Mouse (Mus musculus): ENCODE measurements around the gene Pi4ka. TPM values are rescaled to one million over a fixed set of nuclear protein-coding genes. Genes with fewer than 3 reads are reported as not detected.
"Not testable (repeated sequence)": the region's sequence is repeated elsewhere in the genome, so short reads cannot be mapped to it uniquely, and the experiment has no call there.

The Pi4ka gene
- polyA plus RNA-seq, 1 experiment from 2014 or later = 51.2 TPM

GRCm38 (mm10) chr16:17237634-17238033 lies 168.5 kb downstream of the Pi4ka start:
- no peak for DNase-seq (ENCODE audit: low spot score)
- 83% methylated on average over 3 of the region's 3 CpGs for WGBS
- no peak for ATAC-seq (ENCODE audit: insufficient read depth, low FRiP score, low TSS enrichment)
- Histone ChIP-seq H3K4me2 (ENCODE audit: low read depth) (no peak overlapping the region), H3K4me1 (ENCODE audit: control insufficient read depth, insufficient read depth, low read length) (peaks cover 16% of the 10 kb centered on the region), H3K9ac (ENCODE audit: low read length) (no peak overlapping the region), H3K36me3 (ENCODE audit: control insufficient read depth, insufficient read depth, low read length) (no peaks in the 10 kb centered on the region), H3K9me3 (ENCODE audit: control insufficient read depth, low read length) (no peaks in the 10 kb centered on the region), H3K27ac (ENCODE audit: low read depth, low read length) (no peak overlapping the region), H3K4me3 (ENCODE audit: low read depth, low read length) (no peak overlapping the region), H3K27me3 (ENCODE audit: control insufficient read depth, insufficient read depth, low read length) (no peaks in the 10 kb centered on the region)

- WGBS = 58% methylated on average over 9 of the region's 9 CpGs
- Histone ChIP-seq H3K4me2 (ENCODE audit: low read depth) (peak overlapping the region; percentile 80), H3K36me3 (ENCODE audit: control insufficient read depth, insufficient read depth, low read length) (no peaks in the 10 kb centered on the region), H3K27ac (ENCODE audit: low read depth, low read length) (no peak overlapping the region), H3K9ac (ENCODE audit: low read length) (peak overlapping the region; percentile 94), H3K9me3 (ENCODE audit: control insufficient read depth, low read length) (no peaks in the 10 kb centered on the region), H3K4me1 (ENCODE audit: control insufficient read depth, insufficient read depth, low read length) (peaks cover 16% of the 10 kb centered on the region), H3K27me3 (ENCODE audit: control insufficient read depth, insufficient read depth, low read length) (no peaks in the 10 kb centered on the region), H3K4me3 (ENCODE audit: low read depth, low read length) (peak overlapping the region; percentile 89)
- DNase-seq (ENCODE audit: low spot score) = no peak
- ATAC-seq (ENCODE audit: insufficient read depth, low FRiP score, low TSS enrichment) = no peak
Observed at GRCm38 (mm10) chr16:17234916-17235665, 171.0 kb downstream of the Pi4ka start.

GRCm38 (mm10) chr16:17234499-17234895 lies 171.6 kb downstream of the Pi4ka start:
- Histone ChIP-seq H3K9ac (ENCODE audit: low read length) (peak overlapping the region; percentile 94), H3K27ac (ENCODE audit: low read depth, low read length) (peak overlapping the region; percentile 93), H3K9me3 (ENCODE audit: control insufficient read depth, low read length) (no peaks in the 10 kb centered on the region), H3K4me2 (ENCODE audit: low read depth) (peak overlapping the region; percentile 80), H3K27me3 (ENCODE audit: control insufficient read depth, insufficient read depth, low read length) (no peaks in the 10 kb centered on the region), H3K36me3 (ENCODE audit: control insufficient read depth, insufficient read depth, low read length) (no peaks in the 10 kb centered on the region), H3K4me3 (ENCODE audit: low read depth, low read length) (peak overlapping the region; percentile 89), H3K4me1 (ENCODE audit: control insufficient read depth, insufficient read depth, low read length) (peaks cover 16% of the 10 kb centered on the region)
- ATAC-seq (ENCODE audit: insufficient read depth, low FRiP score, low TSS enrichment) (no peak), DNase-seq (ENCODE audit: low spot score) (peak; percentile 69)
- WGBS = 3% methylated on average over 12 of the region's 12 CpGs

- peak overlapping the region; percentile 80 for H3K4me2 ChIP-seq (ENCODE audit: low read depth)
- H3K9me3 ChIP-seq (ENCODE audit: control insufficient read depth, low read length) = no peaks in the 10 kb centered on the region
- peak overlapping the region; percentile 93 for H3K27ac ChIP-seq (ENCODE audit: low read depth, low read length)
- peaks cover 16% of the 10 kb centered on the region for H3K4me1 ChIP-seq (ENCODE audit: control insufficient read depth, insufficient read depth, low read length)
- WGBS = under 1% methylated on average over 61 of the region's 62 CpGs
- ATAC-seq (ENCODE audit: insufficient read depth, low FRiP score, low TSS enrichment) = peak; percentile 73
- H3K9ac ChIP-seq (ENCODE audit: low read length) = peak overlapping the region; percentile 94
- no peaks in the 10 kb centered on the region for H3K36me3 ChIP-seq (ENCODE audit: control insufficient read depth, insufficient read depth, low read length)
- H3K4me3 ChIP-seq (ENCODE audit: low read depth, low read length) = peak overlapping the region; percentile 89
- H3K27me3 ChIP-seq (ENCODE audit: control insufficient read depth, insufficient read depth, low read length) = no peaks in the 10 kb centered on the region
- peak; percentile 82 for DNase-seq (ENCODE audit: low spot score)
Observed at GRCm38 (mm10) chr16:17233702-17234498, 172.2 kb downstream of the Pi4ka start.

GRCm38 (mm10) chr16:17232794-17233701 lies 173.1 kb downstream of the Pi4ka start, which contains the start of gene Hic2:
Gene Hic2, plus strand, starts transcription at chr16:17233572.
- peak within 1 kb of the TSS; percentile 89 for H3K4me3 ChIP-seq (ENCODE audit: low read depth, low read length)
- peaks cover 16% of the 10 kb centered on the region for H3K4me1 ChIP-seq (ENCODE audit: control insufficient read depth, insufficient read depth, low read length)
- H3K27me3 ChIP-seq (ENCODE audit: control insufficient read depth, insufficient read depth, low read length) = no peaks in the 10 kb centered on the region
- peak; percentile 98 for ATAC-seq (ENCODE audit: insufficient read depth, low FRiP score, low TSS enrichment)
- no peaks in the 10 kb centered on the region for H3K36me3 ChIP-seq (ENCODE audit: control insufficient read depth, insufficient read depth, low read length)
- H3K4me2 ChIP-seq (ENCODE audit: low read depth) = peak within 1 kb of the TSS; percentile 80
- H3K9ac ChIP-seq (ENCODE audit: low read length) = peak within 1 kb of the TSS; percentile 94
- peak within 1 kb of the TSS; percentile 93 for H3K27ac ChIP-seq (ENCODE audit: low read depth, low read length)
- DNase-seq (ENCODE audit: low spot score) = peak; percentile 98
- under 1% methylated on average over 54 of the region's 59 CpGs for WGBS
- H3K9me3 ChIP-seq (ENCODE audit: control insufficient read depth, low read length) = no peaks in the 10 kb centered on the region

- not testable (repeated sequence) for H3K9ac ChIP-seq (ENCODE audit: low read length); H3K4me2 ChIP-seq (ENCODE audit: low read depth); ATAC-seq (ENCODE audit: insufficient read depth, low FRiP score, low TSS enrichment); DNase-seq (ENCODE audit: low spot score); H3K4me3 ChIP-seq (ENCODE audit: low read depth, low read length); H3K36me3 ChIP-seq (ENCODE audit: control insufficient read depth, insufficient read depth, low read length); H3K27me3 ChIP-seq (ENCODE audit: control insufficient read depth, insufficient read depth, low read length); H3K9me3 ChIP-seq (ENCODE audit: control insufficient read depth, low read length); H3K27ac ChIP-seq (ENCODE audit: low read depth, low read length)
- peaks cover 16% of the 10 kb centered on the region for H3K4me1 ChIP-seq (ENCODE audit: control insufficient read depth, insufficient read depth, low read length)
- 91% methylated on average over 2 of the region's 2 CpGs for WGBS
Observed at GRCm38 (mm10) chr16:17231523-17231922, 174.6 kb downstream of the Pi4ka start.

Other genes with a start within 250 kb of the Pi4ka start
- gene Ube2l3, start 203.7 kb downstream of the Pi4ka start, polyA plus RNA-seq (2014; fragmentation: Nextera tagmentation; extraction: Ambion mirVana) = 397 and 405 TPM in 2 replicates
- gene Rimbp3, start 197.7 kb downstream of the Pi4ka start, polyA plus RNA-seq (2014; fragmentation: Nextera tagmentation; extraction: Ambion mirVana) = 1.1 TPM in 2 replicates
- gene Hic2, start 172.7 kb downstream of the Pi4ka start, polyA plus RNA-seq (2014; fragmentation: Nextera tagmentation; extraction: Ambion mirVana) = 10.0 and 11.2 TPM in 2 replicates
- 6.7 and 6.8 TPM in 2 replicates for gene Tmem191c, start 130.2 kb downstream of the Pi4ka start, polyA plus RNA-seq (2014; fragmentation: Nextera tagmentation; extraction: Ambion mirVana)
- 0.15 and 0.23 TPM in 2 replicates for gene Serpind1, start 74.9 kb downstream of the Pi4ka start, polyA plus RNA-seq (2014; fragmentation: Nextera tagmentation; extraction: Ambion mirVana)
- gene Snap29, start 328 bp downstream of the Pi4ka start, polyA plus RNA-seq (2014; fragmentation: Nextera tagmentation; extraction: Ambion mirVana) = 7.3 and 7.7 TPM in 2 replicates
- 86.5 and 93.8 TPM in 2 replicates for gene Crkl, start 45.7 kb upstream of the Pi4ka start, polyA plus RNA-seq (2014; fragmentation: Nextera tagmentation; extraction: Ambion mirVana)
- 0.77 and 0.88 TPM in 2 replicates for gene Aifm3, start 83.3 kb upstream of the Pi4ka start, polyA plus RNA-seq (2014; fragmentation: Nextera tagmentation; extraction: Ambion mirVana)
- gene Lztr1, start 102.4 kb upstream of the Pi4ka start, polyA plus RNA-seq (2014; fragmentation: Nextera tagmentation; extraction: Ambion mirVana) = 87.4 and 92.7 TPM in 2 replicates
- 39.6 and 51.4 TPM in 2 replicates for gene Thap7, start 124.8 kb upstream of the Pi4ka start, polyA plus RNA-seq (2014; fragmentation: Nextera tagmentation; extraction: Ambion mirVana)
- gene Lrrc74b, start 154.9 kb upstream of the Pi4ka start, polyA plus RNA-seq (2014; fragmentation: Nextera tagmentation; extraction: Ambion mirVana) = 0.20 and 0.42 TPM in 2 replicates
- 0.23 and 0.41 TPM in 2 replicates for gene P2rx6, start 155.6 kb upstream of the Pi4ka start, polyA plus RNA-seq (2014; fragmentation: Nextera tagmentation; extraction: Ambion mirVana)
- gene Slc7a4, start 176.9 kb upstream of the Pi4ka start, polyA plus RNA-seq (2014; fragmentation: Nextera tagmentation; extraction: Ambion mirVana) = 1.7 and 2.9 TPM in 2 replicates
- gene Smpd4, start 213.0 kb upstream of the Pi4ka start, polyA plus RNA-seq (2014; fragmentation: Nextera tagmentation; extraction: Ambion mirVana) = 41.2 and 45.3 TPM in 2 replicates
- 3.5 and 4.7 TPM in 2 replicates for gene Ccdc74a, start 240.2 kb upstream of the Pi4ka start, polyA plus RNA-seq (2014; fragmentation: Nextera tagmentation; extraction: Ambion mirVana)